Mouse (Mus musculus) hindlimb bud, embryonic 11.5 days (tissue): ENCODE measurements around the gene Sspn.

Experiments used
- DNase-seq: peaks from one replicate; pipeline ENCODE4 v3.0.0-alpha.2; 2012; ENCODE audit warnings: low read depth, low spot score; ENCODE audit errors: extremely low spot score

Sspn gene

DNA sequence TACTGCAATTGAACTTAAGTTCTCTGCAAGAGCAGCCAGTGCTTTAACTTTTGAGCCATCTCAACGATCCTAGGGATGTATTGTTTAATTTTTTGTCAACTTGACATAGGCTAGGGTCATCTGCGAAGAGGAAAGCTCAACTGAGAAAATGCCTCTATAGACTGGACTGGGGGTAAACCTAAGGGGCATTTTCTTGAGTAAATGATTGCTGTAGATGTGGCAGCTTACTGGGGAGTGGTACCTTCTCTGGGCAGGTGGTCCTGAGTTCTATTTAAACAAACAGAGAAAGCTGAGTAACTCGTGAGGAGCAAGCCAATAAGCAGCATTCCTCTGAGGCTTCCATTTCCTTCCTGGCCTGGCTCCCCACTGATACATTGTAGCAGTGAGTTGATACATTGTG lies at the start of gene Sspn:
Gene Sspn, plus strand, starts transcription at position 301 of the 400 bp plus-strand sequence.
- DNase-seq: no peak

DNA sequence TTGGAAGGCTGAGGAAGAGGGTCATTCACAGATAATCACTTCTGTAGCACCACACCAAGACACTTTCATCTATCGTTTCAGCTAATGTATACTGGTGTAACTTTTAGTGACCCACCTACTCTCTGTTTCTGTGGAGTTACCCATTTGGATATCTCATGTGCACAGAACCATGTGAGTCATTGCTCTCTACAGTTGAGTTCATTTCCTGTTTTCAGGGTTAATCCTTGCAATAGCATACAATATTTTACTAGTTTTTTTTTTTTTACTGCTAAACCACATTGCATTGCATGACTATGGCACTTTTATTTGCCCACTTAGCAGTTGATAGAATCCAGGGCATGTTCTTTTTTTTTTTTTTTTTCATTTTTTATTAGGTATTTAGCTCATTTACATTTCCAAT lies 48.4 kb upstream of the Sspn start:
- no peak for DNase-seq

DNA sequence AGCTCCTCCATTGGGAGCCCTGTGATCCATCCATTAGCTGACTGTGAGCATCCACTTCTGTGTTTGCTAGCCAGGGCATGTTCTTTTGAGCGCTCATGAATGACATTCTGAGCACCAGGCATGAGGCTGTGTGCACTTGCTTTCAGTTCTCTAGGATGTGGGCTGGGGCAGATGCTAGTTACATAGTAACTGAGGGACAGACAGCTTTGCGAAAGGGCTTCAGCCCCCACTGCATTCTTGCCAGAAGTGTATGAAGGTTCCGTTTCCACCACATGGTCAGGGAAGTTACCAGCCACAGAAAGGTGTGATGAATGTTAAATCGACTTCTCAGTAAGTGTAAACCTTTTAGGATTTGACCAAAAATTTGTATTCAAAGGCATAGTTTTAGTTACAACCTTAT lies 47.8 kb upstream of the Sspn start:
- no peak for DNase-seq

DNA sequence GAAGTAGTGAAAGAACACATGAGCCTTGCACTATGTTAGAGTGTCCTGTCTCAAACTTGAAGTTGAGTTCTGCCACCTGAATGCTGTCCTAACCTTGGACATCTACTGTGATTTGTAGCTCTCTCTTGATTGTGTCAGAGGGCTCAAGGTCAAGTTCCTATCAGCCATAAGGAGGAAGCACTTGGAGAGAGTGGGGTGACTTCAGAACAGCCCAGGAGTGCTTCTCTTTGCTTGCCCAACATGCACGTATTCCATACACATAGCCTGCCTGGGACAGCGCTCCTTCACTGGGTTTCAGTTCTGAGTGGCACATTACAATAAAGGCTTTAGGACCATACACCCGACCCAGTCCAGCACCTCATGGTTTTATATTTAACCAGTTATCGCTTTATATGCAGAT lies 46.4 kb upstream of the Sspn start:
- DNase-seq: no peak

DNA sequence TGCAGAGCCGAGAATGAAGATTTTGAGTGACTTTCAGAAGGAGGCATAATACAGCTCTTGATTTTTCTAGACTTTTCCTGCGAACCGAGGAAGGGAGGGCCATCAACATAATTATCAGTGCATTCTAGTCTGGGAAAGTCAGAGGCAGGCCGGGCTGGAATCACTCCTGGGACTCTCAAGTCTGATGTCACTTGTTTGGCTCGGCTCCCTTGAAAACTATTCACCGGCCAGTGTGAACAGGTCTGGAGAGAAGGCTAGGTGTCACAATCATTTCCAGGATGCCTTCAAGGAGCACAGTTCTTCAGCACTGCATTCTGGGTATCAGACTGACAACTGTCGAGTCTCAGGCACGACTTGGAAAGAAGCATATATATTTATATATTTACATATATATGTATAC lies 45.2 kb upstream of the Sspn start:
- DNase-seq: no peak

DNA sequence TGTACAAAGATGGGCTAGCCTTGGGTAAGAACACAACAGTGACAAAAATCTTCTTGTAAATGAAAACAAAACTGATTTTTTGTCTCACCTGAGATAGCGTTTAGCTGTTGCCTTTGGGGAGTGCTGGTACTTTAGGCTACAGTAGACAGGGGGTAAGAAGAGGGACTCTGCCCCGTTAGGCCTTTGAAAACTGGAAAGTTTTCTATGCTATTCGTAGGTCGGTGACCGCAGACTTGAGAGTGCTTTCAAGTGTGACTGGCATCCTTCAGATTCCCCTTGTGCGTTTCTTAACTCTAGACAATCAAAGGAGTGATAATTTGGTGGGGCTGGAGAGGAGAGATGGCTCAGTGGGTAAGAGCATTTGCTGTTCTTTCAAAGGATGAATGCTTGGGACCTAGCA lies 43.7 kb upstream of the Sspn start:
- no peak for DNase-seq

DNA sequence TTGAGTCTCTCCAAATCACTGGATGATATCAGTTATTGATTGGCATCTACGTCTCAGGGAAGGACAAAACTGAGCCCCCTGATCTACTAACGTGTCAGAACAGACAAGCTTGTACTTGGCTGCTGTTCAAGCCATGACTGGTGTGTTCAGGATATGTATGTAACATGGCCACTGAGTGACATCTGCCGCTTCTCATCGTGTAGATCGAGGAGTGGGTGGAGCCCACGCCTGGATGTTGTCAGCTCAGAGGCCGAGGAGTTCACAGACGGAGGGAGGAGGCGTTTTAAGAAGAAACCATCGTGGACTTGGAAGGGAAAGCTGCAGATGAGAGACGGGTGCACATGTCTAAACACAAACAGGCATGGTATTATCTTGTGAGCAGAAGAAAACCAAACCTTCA lies 39.5 kb upstream of the Sspn start:
- no peak for DNase-seq

DNA sequence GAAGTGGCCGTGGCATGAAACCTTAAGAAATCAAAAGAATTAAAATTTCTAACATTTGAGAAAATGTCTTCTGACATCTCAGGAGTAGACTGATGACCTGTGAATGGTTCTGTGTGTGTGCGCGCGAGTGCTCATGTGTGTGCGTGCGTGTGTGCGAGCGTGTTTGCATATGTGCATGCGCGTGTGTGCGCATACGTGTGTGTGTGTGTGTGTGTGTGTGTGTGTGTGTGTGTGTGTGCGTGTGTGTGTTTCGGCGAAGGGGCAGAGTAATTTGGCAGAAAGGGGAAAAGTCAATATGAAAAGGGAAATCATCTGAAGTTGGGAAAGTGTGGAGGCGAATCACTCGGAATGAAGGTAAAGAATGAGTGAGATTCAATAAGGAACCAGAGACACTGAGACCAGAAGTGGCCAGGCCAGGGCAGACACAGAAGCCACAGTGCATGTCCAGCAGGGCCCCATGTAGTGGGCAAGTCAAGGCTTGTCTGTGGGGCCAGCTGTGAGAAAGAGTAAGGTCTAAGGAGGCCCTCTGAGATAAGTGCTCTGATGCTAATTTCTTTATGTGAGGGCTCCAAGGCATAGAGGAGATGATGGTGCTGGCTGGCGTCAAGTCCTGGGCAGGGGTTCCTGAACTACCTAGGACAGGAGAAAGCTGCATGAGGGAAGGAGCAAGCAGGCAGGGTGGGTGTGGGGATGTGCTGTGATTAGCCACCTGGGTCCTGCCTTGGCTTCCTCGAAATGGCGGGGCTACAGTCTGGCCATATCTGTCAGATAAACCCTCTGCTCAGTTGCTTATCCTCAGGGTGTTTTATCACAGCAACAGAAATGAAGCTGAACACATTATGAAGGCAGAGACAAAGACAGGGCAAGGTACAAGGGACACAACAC lies 38.8 kb upstream of the Sspn start:
- no peak for DNase-seq

DNA sequence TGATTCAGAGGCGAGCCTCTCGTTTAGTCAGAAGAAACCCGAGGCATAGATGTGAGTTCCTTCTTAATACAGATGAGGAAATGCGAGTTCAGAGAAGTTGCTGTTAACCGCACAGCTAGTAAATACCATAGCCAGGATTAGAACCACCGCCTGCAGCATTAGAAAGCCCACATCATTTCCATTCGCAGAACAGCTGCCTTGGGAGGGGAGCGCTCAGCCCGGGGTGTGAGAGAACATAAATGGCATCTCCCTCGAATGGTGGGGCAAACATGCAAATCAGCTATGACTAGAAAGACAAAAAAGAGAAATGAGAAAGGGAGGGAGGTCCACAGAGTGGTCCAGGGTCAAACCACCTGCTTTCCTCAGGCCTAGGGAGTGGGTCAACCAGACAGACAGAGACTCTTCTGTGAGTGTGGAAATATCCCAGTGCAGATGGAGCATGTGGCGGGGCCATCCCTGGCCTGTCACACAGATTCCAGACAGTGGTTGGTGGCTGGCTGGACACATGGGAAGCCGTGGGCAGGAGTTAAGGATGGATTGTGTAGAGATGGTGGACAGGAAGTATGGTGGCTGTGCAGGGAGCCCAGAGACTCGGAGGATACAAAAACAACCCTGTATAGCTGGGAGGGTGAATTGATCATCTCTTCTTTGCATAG lies 37.9 kb upstream of the Sspn start:
- DNase-seq: no peak

DNA sequence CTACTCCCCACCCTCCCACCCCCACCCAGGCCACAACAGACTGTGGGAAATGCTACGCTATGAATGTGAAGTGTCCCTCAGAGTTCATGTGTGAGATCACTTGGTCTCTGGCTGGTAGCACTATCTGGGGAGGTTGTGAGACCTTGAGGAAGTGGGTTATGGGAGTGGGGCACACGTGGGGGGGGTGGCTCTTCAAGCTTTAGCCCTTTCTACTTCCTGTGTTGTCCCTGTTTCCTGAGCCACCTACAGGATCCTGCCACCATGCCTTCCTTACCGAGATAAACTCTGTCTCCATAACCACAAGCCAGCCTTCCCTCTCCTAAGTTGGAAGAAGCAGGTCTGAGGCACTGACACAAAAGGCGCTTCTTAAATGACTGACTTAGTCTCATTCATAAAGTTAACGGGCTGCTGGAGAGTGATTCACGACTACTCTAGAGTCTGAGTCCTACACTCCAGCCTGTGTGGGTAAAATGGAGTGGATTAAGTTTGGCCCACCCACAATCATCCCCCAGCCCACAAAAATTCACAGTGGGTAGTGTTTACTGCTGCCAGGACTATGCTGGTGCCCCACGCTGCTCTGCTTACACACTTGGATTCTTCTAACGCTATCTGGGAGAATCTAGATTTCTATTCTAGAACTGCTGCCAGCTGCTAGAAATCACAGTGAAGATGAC lies 36.6 kb upstream of the Sspn start:
- DNase-seq: no peak

DNA sequence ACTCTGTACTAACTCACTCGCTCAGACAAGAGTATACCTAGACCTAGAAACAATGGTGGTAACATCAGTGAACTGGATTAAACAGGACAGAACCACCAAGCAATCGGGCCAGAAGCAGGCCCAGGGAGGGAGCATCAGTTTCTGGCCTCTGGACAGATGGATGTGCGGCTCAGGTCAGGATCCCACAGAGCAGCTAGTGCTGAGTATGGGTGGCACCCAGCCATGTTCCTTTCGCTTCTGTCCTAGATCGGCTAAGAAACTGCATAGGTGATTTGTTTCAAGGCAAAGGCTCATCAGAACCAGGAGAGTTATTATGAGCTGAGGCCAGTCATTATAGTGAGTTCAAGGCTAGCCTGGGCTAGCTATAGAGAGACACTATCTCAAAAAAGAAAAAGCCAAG lies 27.3 kb upstream of the Sspn start:
- DNase-seq: no peak

DNA sequence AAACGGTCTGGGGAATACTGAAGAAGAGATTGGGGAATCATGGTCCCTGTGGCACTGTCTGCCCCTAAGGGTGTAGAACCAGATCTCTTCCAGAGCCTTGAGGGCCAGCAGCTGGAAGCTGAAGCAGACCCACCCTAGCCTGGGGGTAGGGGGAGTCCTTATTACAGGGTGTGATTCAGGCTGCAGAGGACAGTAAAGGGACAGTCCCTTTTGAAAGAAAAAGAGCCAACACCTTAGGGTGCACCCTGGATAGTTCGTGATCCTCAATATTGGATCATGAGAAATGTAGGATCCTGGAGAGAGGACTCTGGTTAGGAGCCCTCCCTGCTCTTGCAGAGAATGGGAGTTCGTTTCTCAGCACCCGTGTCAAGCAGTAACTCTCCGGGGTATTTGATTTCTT lies 26.8 kb upstream of the Sspn start:
- no peak for DNase-seq

DNA sequence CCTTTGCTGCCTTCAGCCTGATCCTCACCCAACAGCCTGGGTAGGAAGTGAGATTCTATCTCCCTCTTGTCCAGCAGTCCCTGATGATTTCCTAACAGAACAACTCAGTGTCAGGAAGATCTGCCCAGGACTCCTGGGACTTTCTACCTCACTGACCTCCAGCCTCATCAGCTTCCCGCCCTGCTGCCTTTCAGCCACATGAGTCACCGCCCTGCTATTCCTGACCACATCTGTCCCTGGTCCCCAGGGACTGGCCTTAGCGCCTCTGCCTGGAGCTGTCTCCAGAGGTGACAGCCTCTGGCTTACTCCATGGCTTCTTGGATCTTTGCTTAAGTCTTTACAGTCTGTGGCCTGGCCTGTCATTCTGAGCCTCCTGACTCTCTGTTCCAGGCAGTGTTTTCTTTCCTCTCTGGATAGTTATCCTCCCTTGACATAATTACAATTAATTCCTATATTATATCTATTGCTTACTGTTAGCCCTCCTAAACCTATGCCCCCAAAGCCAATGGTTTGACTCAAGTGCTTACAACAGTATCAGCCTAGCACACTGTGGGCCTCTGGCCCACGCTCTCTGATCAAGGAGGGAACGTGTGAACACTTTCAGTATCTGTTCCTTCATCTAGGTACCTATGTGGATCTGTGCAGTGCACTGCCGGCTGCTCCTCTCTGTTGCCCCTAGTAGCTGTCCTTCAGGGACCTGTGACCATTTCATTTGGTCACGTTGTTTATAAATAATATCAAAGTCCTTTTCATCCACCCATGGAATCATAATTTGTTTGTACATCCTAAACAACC lies 25.1 kb upstream of the Sspn start:
- no peak for DNase-seq

DNA sequence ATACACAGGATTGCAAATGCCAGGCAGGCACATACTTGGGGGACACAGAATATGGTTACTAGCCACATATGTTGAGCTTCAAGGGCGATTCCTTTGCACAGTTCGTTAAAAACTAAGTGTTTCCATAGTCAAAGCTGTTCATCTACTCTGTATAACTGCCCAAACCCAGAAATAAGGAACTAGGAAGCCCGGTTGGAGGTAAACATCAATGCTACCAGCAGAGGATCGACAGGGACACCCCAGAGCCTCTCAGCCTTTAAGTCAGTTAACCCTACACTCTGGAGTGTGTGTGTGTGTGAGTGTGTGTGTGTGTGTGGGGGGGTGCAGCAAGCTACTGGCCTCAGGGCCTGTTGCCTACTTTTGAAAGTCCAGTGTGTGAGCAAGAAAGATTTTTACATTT lies 21.5 kb upstream of the Sspn start:
- DNase-seq: no peak

DNA sequence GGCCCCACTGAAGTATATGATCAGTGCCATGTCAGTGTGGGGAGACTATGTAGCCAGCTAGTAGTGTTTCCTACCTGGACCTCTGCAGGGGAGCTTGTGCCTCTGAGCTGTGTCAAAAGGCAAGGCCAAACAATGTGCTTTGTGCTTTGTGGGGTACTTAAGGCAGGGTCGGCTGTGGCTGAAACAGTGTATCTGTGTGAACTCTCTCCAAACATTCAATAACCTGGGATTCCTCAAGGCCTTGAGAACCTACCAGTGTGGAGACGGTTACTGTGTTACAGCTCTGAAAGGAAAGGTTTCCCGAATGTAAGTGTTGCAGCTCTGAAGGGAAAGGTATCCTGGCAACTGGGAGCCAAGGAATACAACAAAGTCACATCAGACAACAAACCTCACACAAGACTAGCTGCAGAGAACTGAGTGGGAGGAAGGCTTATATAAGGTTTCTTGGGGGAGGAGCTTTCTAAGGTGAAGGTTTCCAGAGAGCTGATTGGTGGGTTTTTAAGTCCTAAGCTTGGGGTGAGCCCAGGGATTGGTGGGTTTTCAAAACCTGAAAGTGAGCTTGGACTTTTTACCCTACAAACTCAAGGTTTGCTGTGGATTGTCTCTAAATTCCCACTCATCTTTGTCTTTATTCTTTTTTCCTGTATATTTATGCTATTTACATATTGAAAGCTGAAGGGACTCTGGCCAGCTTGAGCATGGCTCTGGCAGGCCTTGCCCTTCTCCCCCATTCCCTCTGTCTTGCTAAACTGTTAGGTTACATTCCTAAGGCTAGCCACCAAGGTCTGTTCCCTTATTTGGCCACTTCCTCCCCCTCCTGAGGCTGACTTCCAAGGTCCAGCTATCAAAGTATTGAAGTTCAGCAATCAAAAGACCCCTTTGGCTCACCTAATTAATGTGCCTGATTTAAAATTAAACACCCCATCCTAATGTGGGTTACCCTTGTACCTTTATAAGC lies 20.7 kb upstream of the Sspn start:
- DNase-seq: no peak

DNA sequence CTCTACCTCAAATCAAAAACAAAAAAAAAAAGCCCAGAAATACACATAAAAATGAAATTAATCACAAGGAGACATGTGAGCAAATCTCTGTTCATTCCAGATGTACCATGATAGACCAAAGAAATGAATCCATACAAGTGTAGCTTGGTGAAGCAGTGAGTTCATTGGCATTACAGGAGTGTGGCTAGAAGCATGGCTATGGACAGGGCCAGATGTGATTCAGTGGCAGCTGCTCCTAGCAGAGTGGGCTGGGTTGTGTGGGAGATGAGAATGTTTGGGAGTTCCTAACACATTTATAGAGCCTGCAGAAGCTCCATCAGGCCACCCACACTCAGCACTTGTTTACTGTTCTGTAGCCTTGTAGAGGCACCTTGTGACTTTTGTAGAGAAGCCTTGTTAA lies 19.2 kb upstream of the Sspn start:
- no peak for DNase-seq

DNA sequence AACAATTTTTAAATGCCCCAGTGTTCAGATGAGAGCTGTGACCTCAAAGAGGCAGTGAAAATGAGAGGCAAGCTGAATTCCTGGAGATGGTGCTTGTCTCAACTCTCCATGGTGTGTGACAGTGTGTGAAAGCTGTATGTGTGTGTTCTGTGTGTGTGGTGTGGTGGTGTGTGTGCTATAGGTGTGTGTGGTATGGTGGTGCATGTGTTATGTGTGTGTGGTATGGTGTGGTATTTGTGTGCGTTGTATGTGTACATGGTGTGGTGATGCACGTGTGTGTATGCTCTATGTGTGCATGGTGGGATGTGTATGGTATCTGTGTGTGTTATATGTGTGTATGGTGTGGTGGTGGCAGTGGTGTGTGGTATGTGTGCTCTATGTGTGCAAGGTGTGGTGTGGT lies 16.0 kb upstream of the Sspn start:
- DNase-seq: no peak

DNA sequence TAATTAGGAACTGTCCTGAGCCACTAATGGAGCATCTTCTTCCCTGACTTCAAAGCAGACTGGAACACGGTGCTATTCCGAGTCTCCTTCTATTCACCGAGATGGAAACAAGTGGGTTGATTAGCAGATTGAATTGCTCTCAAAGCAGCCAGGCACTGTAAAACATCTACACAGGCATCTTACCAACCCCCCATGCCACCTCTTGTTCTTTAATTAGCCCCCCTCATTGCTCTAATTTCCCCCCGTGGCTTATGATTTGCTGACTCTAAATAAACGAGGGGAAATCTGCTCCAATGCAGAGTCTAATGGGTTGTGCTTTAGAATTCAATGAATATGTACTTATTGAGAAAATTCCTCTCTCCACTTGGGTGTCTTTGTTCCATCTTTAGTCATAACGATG lies 15.0 kb upstream of the Sspn start:
- DNase-seq: no peak

DNA sequence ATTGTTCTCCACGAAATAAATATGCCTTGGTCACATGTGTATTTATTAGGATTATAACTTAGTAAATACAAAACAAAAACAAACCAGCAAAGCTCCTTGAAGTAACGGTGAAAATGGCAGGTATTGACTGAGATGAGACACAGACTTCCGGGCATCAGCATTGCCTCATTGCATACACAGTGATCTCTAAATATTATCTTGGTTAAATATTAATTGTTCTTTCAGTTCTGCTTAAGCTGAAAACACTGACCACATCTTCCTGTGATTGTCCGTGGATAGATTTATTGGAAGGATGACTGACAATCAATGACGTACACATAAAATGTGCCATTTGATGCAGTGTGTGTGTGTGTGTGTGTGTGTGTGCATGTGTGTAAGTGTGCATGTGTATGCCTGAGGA lies 13.2 kb upstream of the Sspn start:
- DNase-seq: no peak

DNA sequence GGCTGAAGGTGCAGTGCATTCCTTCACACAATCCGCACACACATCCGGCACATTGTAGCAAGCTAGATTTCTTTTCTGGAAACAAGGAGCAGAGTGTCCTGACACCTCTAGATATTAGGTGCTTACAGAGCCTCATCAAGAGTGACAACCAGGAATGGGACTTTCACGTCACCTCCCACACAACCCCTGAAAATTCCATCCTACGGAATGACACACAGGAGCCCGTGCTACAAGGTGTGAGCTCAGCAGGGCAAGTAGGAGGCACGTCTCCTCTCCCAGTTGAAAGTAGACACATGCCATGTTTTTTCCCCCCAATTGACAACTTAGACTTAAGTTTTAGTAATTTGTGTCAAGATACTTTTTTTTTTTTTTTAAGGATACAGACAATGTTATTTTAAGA lies 7.8 kb upstream of the Sspn start:
- no peak for DNase-seq
